Mouse (Mus musculus): ENCODE data around the gene Pex11a.
"Not testable (repeated sequence)": the region's sequence is repeated elsewhere in the genome, so short reads cannot be mapped to it uniquely, and the experiment has no call there.

Gene Pex11a

GRCm38 (mm10) chr7:79742659-79743536 is at the start of gene Pex11a, which contains the start of gene Wdr93:
TSS of gene Pex11a (minus strand) at chr7:79743131.
TSS of gene Wdr93 (plus strand) at chr7:79743163.
- DNase-seq (ENCODE audit: low spot score), result peak; percentile 76

GRCm38 (mm10) chr7:79789812-79790211 is 46.9 kb upstream of the Pex11a start:
- DNase-seq (ENCODE audit: low spot score), result not testable (repeated sequence)

GRCm38 (mm10) chr7:79786295-79786694 is 43.4 kb upstream of the Pex11a start:
- DNase-seq (ENCODE audit: low spot score), result peak; percentile 79

- no peak for DNase-seq (ENCODE audit: low spot score)
These were observed 39.6 kb upstream of the Pex11a start for GRCm38 (mm10) chr7:79782516-79782855.

GRCm38 (mm10) chr7:79781826-79782515 is 39.0 kb upstream of the Pex11a start:
- no peak for DNase-seq (ENCODE audit: low spot score)

GRCm38 (mm10) chr7:79780647-79781626 is 38.0 kb upstream of the Pex11a start:
- peak; percentile 84 for DNase-seq (ENCODE audit: low spot score)

GRCm38 (mm10) chr7:79771561-79772512 is 28.9 kb upstream of the Pex11a start:
- DNase-seq (ENCODE audit: low spot score), result no peak

GRCm38 (mm10) chr7:79769664-79770063 is 26.7 kb upstream of the Pex11a start:
- no peak for DNase-seq (ENCODE audit: low spot score)

- DNase-seq (ENCODE audit: low spot score), result no peak
These were observed 23.1 kb upstream of the Pex11a start for GRCm38 (mm10) chr7:79765991-79766390.

- no peak for DNase-seq (ENCODE audit: low spot score)
These were observed 19.2 kb upstream of the Pex11a start for GRCm38 (mm10) chr7:79762106-79762505.

- no peak for DNase-seq (ENCODE audit: low spot score)
These were observed 18.4 kb upstream of the Pex11a start for GRCm38 (mm10) chr7:79761124-79761876.

GRCm38 (mm10) chr7:79759766-79760165 is 16.8 kb upstream of the Pex11a start:
- no peak for DNase-seq (ENCODE audit: low spot score)

GRCm38 (mm10) chr7:79758176-79758575 is 15.2 kb upstream of the Pex11a start:
- DNase-seq (ENCODE audit: low spot score), result no peak

GRCm38 (mm10) chr7:79756334-79756733 is 13.4 kb upstream of the Pex11a start:
- DNase-seq (ENCODE audit: low spot score), result no peak

GRCm38 (mm10) chr7:79749511-79749910 is 6.6 kb upstream of the Pex11a start:
- DNase-seq (ENCODE audit: low spot score), result no peak

- no peak for DNase-seq (ENCODE audit: low spot score)
These were observed 4.7 kb upstream of the Pex11a start for GRCm38 (mm10) chr7:79747659-79748058.

GRCm38 (mm10) chr7:79744585-79744984 is 1.7 kb upstream of the Pex11a start:
- DNase-seq (ENCODE audit: low spot score), result no peak

- DNase-seq (ENCODE audit: low spot score), result no peak
These were observed 1.1 kb upstream of the Pex11a start for GRCm38 (mm10) chr7:79744051-79744450.

- DNase-seq (ENCODE audit: low spot score), result no peak
These were observed 663 bp downstream of the Pex11a start for GRCm38 (mm10) chr7:79742277-79742658.

GRCm38 (mm10) chr7:79740279-79740678 is 2.7 kb downstream of the Pex11a start:
- DNase-seq (ENCODE audit: low spot score), result no peak

Measured in MN1 (cell line).